Mouse (Mus musculus): Measurements from ENCODE around the gene Alx3. TPM values are rescaled to one million over a fixed set of nuclear protein-coding genes. Genes with fewer than 3 reads are reported as not detected.
"Not testable (repeated sequence)": the region's sequence is repeated elsewhere in the genome, so short reads cannot be mapped to it uniquely, and the experiment has no call there.

Alx3 gene
- total RNA-seq, 2 experiments from 2014 or later, result not detected

DNA sequence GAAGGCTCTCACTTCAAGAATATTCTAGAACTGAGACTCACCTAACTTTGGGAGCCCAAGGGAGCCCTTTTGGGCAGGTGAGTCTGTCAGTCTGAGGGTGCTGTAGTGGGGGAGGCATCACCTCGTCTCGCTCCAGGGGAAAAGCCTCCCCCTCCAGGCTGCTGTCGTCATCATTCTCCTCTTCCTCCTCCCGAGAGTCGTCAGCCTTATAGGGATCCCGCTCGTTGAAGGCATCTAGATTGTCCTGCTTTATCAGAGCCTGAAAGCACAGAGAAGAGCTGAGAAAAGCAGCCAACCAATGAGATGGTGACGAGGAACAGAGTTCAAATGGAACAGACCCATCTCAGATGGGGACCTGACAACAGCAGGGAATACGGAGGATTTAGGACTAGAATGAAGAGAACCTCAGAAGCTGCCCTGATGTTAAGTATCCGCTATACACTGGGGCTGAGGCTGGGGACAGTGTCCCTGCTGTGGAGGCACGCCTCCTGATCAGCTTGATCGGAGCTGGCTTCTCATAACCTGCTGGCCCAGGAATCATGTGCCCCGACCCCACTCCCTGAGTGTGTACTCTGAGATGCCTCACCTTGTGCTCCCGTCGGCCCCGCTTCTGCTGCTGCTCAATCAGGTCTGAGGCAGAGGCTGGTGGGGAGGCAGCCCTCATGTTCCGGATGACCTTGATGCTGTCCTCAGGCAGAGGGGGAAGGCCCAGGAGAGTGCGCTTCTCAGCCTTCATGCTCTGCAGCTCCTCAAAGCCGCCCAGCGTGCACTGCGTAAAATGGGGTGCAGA, 26.6 kb downstream of the Alx3 start:
- no peak for DNase-seq

DNA sequence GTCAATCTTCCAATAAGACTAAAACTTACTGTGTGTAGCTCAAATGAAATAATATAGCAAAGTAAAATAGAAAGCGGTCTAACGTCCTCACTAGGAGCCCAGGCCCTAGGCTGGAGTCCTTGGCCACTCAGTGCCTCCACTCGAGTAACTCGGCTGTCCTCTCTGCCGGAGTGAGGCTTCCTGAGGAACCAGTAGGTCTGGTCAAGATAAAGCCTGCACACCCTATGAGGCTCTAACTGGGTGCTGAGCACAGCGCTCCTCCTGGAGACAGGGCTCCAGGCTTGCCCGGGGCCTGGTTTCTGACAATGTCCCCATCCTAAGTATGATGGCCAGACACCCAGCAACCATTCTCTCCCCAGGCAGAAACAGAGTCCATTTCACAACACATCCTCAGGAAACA, 27.7 kb downstream of the Alx3 start:
- intact Hi-C loops (cut with DNase I), result no loop called here
- DNase-seq, result no peak

More for the DNA sequence above, 26.6 kb downstream of the Alx3 start:
- intact Hi-C loops (cut with DNase I), result no loop called here

DNA sequence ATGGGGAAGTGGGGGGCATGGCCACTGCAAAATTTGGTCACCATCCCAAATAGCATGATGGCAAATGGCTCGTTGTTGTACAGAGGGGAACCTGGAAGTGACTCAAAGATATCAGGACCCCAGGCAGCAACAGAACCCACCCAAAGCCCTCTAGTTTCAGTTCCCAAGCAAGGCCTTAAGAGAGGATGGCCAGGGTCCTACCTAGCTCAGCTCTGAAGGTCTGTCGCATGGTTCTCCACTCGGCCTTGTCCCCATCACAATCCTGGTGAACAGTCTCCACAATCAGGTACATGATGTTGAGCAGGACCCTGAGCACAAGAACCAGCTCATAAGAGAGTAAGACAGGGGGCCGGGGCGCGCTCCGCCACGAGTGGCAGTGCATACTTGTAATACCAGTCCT, 29.6 kb downstream of the Alx3 start:
- intact Hi-C loops (cut with DNase I), result no loop called here
- DNase-seq, result no peak

DNA sequence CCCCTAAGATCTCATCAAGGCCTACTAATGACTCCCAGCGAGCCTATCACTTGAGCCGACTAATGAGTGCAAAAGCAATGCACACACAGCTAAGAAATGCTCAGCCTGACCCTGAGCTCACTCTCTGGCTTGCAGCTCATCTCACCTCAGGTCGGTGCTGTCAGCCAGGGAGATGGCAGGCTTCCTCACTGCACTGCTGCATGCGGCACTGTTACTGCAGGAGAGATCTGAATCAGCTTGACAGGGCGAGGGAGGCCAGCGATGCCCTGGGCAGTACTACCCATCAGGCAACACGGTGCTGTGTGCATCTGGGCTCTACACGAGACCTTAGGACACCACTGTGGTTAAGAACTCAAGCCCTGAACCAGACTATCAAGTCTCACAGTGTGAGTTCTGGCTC, 30.7 kb downstream of the Alx3 start:
- intact Hi-C loops (cut with DNase I), result no loop called here
- no peak for DNase-seq

DNA sequence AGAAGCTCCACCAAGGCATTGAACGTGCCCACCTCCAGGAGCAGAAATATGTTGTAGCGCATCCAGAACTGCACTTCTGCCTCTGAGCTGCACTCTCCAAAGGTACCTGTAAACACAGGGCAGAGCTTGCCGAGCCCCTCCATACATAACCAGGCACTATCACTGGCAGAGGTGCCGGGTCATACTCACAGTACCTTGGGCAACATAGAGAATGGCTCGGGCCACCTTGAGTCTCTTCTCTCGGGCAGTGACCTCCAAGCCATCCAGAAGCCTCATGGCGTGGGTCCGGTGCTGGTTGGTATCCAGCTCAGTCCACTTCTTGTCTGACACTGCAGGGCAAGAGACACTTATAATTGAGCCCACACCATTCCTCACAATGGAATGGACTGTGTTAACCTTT, 31.9 kb downstream of the Alx3 start:
- intact Hi-C loops (cut with DNase I), result no loop called here
- no peak for DNase-seq

DNA sequence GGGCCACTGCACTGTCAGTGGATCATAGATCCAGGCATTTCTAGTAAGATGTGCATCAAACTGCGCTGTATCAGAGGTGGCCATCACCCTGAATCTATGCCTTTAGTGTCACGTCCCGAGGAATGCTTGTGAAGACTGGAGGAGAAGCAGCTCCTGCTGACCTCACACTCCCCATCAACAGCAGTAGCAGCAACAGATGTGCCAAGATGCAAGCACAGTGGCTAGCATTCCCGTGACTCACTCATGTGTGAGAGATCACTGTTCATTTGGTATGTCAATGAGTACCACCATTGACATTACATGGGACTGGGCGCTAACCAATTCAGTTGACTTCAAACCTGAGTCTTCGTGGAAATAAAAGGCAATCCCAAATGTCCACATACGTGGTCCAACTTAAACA, 32.8 kb downstream of the Alx3 start:
- intact Hi-C loops (cut with DNase I), result no loop called here
- DNase-seq, result no peak

DNA sequence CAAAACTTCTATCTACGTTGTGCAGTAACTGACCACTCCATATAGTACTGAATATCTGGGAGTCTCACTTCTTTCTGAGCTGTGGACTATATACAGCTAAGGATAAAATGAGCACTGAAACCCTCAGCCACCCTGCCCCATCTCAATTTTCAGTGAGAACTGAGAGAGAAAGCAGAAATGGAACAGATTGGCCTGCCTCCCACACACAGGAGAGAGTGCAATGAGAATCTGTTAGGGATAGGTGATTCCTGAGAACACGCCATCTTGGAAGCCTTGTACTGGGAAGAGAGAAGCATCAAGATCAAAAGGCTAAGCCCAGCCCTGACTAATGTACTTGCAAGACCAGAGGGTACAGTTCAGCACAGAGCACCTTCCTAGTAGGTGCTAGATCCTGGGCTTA, 33.7 kb downstream of the Alx3 start:
- intact Hi-C loops (cut with DNase I), result no loop called here
- DNase-seq, result no peak

DNA sequence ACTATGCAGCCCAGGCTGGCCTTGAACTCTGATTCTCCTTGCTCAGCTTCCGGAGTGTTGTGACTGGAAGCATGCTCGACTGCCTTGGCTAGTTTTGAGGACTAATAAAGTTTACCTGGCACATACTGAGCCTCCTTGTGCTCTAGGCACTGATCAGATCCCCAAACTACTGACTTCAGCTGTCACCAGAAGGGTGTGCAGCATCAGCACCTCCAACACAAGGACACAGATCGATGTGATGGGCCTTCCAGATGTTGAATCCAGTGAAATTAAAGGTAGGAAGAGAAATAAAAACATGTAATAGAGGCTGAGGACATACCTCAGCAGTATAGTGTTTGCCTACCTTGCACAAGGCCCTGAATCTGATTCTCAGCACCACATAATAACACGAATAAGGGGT, 34.6 kb downstream of the Alx3 start:
- intact Hi-C loops (cut with DNase I), result no loop called here
- no peak for DNase-seq

DNA sequence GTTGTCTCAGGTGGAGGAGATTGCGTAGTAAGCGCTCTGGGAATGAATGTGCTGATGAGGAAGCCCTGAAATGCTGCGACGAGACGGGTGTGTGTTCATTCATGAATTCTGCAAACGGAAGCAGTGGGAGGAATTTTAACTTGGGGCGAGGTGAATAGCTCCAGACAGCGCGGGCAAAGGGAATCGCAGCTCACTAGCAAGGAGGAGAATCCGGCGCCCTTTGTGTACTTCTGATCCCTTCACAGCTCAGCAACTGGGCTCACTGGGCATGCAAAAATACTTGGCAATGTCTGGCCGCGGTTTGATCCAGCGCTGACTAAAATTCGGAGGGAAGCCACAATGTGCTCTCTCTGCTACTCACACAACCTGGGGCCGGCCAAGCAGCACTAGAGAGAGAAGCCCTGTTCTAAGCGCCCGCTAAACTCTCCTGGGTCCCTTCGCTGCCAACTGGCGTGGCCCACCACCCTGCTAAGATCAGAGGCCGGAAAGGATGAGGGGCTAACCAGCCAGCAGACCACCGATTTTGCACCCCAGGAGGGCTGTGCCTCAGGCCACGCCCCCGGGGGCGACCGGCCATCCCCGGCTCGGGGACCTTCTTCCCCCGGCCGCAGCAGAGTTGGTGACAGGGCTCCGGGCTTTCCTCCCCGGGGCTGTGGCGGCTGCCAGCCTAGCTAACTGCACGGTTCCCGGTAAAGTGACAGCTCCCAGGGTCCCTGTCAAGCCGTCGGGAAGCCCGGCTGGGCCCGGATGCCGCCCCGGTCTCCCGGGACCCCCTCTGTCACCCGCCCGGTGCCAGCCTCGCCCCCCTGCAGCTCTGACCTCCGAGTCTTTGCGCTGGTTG, 36.1 kb downstream of the Alx3 start, which contains the start of gene Gm10961:
Gene Gm10961 (plus strand): TSS at position 641 of the 841 bp plus-strand sequence.
- intact Hi-C loops (cut with DNase I), result loop anchor here (10.0 kb wide), 1 partner anchor 234 kb away; no protein-coding TSS in a partner anchor
- DNase-seq, result no peak

DNA sequence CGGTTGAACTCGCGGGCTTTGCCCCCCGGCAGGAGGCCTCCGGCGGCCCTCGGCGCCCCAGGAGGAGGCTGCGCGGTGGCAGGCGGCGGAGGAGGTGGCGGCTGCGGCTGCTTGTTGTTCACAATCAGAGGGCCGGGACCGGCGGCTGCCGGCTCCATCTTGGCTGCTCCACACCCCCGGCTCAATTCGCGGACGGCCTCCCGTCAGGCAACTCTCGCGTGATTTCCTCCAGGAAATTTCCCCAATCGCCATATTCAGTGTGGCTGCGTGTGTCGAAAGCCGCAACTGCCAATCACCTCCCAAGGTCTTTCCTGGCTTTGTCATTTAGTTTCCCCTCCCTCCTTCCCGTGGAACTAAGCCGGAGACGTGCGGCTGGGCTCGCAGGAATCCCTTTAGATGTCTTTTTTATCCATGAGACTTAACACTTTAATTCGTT, 36.7 kb downstream of the Alx3 start, which contains the start of gene Strip1:
Gene Strip1 (minus strand): TSS at position 172 of the 436 bp plus-strand sequence.
- intact Hi-C loops (cut with DNase I), result loop anchor here (10.0 kb wide), 1 partner anchor 233 kb away; no protein-coding TSS in a partner anchor
- peak; percentile 91 to 94 for DNase-seq

DNA sequence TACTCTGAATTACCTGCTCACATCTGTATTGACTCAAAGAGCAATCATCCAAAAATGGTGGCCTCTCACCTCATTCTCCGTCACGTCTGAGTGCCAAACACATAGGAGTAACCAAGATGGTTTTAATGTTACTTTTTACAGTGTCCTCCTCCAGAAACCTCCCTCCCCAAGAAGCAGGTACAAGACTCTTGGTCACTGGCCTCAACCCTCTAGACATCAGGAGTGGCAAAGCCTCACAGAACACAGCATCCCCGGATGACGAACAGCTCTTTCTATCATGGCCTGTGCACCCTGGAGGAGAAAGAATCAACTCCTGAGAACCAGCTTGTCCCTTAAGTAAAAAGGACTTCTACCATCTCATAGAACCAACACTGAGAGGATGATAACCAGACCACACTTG, 38.0 kb downstream of the Alx3 start:
- no peak for DNase-seq
- intact Hi-C loops (cut with DNase I), result loop anchor here (10.0 kb wide), 1 partner anchor 232 kb away; no protein-coding TSS in a partner anchor

DNA sequence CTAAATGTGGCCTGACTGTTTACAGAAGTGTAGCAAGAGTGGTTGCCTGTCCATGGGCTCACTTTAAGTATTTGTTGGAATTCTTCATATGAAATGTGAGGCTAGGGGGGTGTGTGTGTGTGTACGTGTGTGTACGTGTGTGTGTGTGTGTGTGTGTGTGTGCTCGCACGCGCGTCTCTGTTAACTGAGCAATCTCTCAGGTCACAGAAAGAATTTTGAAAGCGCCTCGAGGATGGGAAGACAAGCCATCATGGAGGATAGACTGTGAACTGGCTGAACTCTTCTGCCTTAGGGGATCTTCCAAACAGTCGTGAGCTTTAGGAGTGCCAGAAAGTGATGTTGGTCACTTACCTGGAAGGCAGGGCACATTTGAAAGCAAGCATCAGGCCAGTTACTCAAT, 39.1 kb downstream of the Alx3 start:
- intact Hi-C loops (cut with DNase I), result loop anchor here (10.0 kb wide), 1 partner anchor 231 kb away; no protein-coding TSS in a partner anchor
- DNase-seq, result no peak

DNA sequence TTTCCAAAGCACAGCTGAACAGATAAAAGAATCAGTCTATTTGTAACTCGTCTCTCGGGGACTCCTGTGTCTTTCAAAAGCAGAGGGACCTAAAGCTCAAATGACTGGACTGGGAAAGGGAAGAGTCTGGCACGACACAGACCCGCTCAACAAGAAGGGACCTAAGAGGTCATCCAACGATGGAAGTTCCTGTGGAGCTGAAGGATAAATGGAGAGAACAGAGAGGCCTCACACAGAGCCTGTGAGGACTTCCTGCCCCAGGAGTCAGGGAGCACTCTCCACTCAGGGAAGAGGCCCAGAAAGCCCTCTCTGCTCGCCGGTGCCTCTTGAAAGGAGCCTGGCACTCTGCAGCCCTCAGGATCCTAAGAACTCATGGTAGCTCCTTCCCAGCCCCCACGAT, 41.0 kb downstream of the Alx3 start:
- DNase-seq, result no peak
- intact Hi-C loops (cut with DNase I), result loop anchor here (10.0 kb wide), 1 partner anchor 229 kb away; no protein-coding TSS in a partner anchor

DNA sequence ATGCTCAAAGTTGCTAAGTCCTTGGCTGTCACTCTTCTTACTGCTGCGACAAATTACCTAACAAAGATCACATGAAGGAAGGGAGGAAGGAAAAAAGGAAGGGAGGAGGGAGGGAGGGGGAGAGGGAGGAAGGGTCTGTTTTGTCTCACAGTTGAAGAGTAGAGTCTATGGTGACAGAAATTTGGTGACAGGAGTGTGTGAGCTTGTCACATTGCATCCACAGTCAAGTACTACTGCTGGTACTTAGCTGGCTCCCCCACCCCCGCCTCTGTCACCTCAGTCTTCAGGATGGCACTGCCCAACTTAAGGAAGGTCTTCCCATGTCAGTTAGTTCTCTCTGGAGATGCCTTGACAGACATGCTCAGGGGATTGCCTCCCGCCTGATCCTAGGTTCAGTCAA, 41.4 kb downstream of the Alx3 start:
- intact Hi-C loops (cut with DNase I), result loop anchor here (10.0 kb wide), 1 partner anchor 229 kb away; no protein-coding TSS in a partner anchor
- DNase-seq, result no peak

DNA sequence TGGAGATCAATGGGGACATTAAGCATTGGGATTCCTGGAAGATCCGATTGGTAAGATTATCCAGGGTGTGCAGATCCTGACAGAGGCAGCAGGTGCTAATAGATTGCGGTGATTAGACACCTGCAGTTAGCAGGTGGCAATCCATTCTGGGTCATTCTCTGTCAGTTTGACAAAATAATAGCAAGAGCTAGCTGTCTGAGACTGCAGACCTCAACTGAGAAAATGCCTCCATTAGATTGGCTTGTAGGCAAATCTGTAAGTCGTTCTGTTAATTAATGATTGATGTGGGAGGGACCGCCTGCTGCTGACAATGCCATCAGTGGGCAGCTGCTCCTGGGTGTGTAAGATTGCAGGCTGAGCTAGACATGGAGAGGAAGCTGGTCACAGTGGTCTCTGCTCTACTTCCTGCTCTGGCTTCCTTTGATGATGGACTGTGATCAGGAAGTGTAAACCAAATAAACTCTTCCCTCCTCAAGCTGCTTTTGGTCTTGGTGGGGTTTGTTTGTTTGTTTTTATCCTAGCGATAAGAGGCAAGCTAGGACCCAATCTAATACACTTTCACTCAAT, 42.9 kb downstream of the Alx3 start:
- intact Hi-C loops (cut with DNase I), result loop anchor here (10.0 kb wide), 1 partner anchor 227 kb away; no protein-coding TSS in a partner anchor
- DNase-seq, result no peak

DNA sequence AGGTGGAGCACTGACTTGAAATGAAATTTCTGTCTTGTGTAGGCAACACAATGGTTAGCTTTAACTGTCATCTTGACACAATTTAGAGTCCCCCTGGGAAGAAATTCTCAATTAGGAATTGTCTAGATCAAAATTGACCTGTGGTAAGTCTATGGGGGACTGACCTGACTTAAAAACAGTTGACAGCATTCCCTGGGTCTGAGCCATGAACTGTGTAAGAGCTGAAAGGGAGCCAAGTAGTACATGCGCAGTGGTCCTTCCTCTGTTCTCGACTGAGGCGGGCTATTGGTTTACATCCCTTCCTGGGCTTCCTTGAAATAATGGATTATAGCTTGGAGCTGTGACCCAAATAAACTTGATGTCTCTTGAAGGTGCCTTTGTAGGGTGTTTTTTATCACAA, 52.1 kb downstream of the Alx3 start:
- intact Hi-C loops (cut with DNase I), result no loop called here
- peak in 1 of 2 experiments; percentile 42 for DNase-seq

DNA sequence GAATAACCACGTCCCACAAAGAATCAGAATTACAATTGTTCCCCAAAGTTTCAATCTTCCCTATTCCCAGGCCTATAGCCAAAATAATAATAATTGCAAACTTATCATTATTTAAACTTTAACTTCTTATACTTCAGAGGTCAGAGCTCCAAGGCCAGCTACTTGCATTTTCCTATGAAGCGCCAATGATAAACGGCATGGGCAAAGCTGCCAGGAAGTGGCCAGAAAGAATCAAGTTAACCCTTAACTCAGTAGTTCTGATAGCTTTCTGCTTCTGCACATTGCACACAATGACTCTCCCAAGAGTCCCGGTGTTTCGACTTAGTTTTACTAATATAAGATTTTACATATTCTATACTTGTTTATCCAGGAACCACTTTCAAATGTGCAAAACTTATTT, 55.4 kb downstream of the Alx3 start:
- intact Hi-C loops (cut with DNase I); DNase-seq: not testable (repeated sequence)

DNA sequence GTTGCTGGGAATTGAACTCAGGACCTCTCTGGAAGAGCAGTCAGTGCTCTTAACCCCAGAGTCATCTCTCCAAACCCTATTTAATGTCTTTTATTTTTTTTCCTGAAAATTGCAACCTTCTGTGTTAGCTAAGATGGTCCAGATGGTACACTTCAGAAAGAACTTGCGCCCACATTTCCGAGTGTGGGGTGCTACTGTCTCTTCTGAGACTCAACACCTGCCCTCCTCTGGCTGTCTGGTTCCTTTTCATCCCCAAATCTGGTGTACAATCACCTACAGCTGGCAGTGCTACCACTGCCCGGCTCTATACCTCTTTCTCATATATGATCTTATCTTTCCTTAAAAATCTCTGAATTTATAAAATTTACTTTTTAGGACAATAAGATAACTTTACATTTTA, 58.1 kb downstream of the Alx3 start:
- intact Hi-C loops (cut with DNase I), result no loop called here
- no peak for DNase-seq

DNA sequence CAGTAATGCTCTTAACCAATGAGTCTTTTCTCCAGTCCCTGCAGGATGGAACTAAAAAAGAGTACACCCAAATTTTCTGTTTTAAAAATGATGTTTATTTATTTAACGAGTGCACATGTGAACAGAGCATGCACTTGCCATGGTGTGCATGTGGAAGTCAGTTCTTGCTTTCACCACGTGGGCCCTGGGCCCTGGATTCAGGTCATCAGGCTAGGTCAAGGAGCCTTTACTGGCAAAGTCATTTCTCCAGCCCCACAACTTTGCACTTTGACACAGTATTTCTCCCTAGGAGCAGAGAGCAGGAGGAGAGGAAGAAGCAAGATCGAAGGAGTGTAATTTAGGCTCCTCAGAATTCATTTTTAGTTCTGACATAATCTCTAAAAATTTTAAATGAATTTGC, 60.0 kb downstream of the Alx3 start:
- no peak for DNase-seq
- intact Hi-C loops (cut with DNase I), result no loop called here
